Mouse (Mus musculus) neural tube, embryonic 12.5 days (tissue): ENCODE measurements around the gene Hadh. TPM values are rescaled to one million over a fixed set of nuclear protein-coding genes. Genes with fewer than 3 reads are reported as not detected.

Experiments
- ATAC-seq: fragments of 200-750 bp; cut with Nextera tagmentation; 2 replicates; pipeline ENCODE4 v1.8.0; 2017; ENCODE audit warnings: low read depth, mild to moderate bottlenecking, moderate TSS enrichment, moderate library complexity; ENCODE audit not compliant: low FRiP score
- H3K27ac ChIP-seq: fragments of 300-500 bp; sonication (generic); 2 replicates; pipeline ENCODE4 v1.5.1; 2016
- H3K27me3 ChIP-seq: fragments of 300-500 bp; sonication (generic); replicated peaks from 2 replicates; pipeline ENCODE4 v1.6.1; 2016; ENCODE audit warnings: mild to moderate bottlenecking
- H3K36me3 ChIP-seq: fragments of 300-500 bp; sonication (generic); 2 replicates; pipeline ENCODE4 v1.6.1; 2016; ENCODE audit warnings: mild to moderate bottlenecking
- H3K4me1 ChIP-seq: fragments of 300-500 bp; sonication (generic); 2 replicates; pipeline ENCODE4 v1.6.1; 2016
- H3K4me2 ChIP-seq: fragments of 300-500 bp; sonication (generic); replicated peaks from 2 replicates; pipeline ENCODE4 v1.6.1; 2016; ENCODE audit warnings: mild to moderate bottlenecking
- H3K4me3 ChIP-seq: fragments of 300-500 bp; sonication (generic); 2 replicates; pipeline ENCODE4 v1.5.1; 2016
- H3K9ac ChIP-seq: fragments of 300-500 bp; sonication (generic); 2 replicates; pipeline ENCODE4 v1.6.1; 2016; ENCODE audit warnings: mild to moderate bottlenecking
- H3K9me3 ChIP-seq: fragments of 300-500 bp; sonication (generic); 2 replicates; pipeline ENCODE4 v1.6.1; 2016; ENCODE audit warnings: mild to moderate bottlenecking
- WGBS: fragments of 180-500 bp; shearing (Covaris S2); methylation state at CpG from one replicate; pipeline ENCODE4 v1.1.7; 2016; 5-methylcytosine and 5-hydroxymethylcytosine counted together
- polyA plus RNA-seq: library from polyadenylated mRNA; unstranded; fragments of >200 nt; fragmentation: Nextera tagmentation; extraction: Ambion mirVana; gene quantifications from 2 replicates; pipeline ENCODE4 v1.2.1, GENCODE M21; 2016

The Hadh gene
- polyA plus RNA-seq, 1 experiment from 2014 or later, result 48.2 TPM

DNA sequence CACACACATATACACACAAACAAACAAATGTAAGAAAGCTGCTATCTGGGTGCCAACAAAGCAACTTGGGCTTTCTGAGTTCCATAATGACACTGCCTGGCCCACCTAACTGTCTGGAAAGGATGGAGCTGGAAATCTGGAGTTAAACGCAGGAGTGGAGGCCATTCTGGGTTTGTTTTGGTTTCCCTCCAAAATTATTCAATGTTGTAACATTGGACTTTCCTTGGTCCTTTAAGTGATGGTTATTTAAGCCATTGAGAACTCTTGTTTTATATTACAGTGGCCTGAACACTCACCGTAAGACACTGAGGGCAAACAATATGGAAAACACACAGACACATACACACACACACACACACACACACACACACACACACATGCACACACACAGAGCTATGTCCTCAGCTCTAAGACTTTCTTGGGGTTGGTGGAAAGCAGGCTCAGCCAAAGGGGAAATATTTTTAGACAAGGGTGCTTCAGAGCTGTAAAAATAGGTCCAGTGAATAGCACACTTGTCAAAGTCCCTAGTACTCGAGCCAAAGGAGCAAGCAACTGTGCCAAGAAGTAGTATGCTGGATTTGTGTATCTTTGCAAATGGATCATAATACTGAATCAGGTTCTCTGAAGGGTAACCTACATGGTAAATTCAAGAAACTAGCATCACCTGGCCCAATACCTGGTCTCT is 5.4 kb downstream of the Hadh start:
- Histone ChIP-seq H3K36me3 (no peaks in the 10 kb centered on the region), H3K9ac (no peak overlapping the region), H3K4me1 (peaks cover 10% of the 10 kb centered on the region; the same call in 1 of the 2 replicates), H3K4me2 (no peak overlapping the region), H3K4me3 (no peak overlapping the region), H3K27ac (no peak overlapping the region), H3K9me3 (no peaks in the 10 kb centered on the region), H3K27me3 (no peaks in the 10 kb centered on the region)
- 86% methylated on average over 3 of the region's 3 CpGs for WGBS
- ATAC-seq, result no peak

DNA sequence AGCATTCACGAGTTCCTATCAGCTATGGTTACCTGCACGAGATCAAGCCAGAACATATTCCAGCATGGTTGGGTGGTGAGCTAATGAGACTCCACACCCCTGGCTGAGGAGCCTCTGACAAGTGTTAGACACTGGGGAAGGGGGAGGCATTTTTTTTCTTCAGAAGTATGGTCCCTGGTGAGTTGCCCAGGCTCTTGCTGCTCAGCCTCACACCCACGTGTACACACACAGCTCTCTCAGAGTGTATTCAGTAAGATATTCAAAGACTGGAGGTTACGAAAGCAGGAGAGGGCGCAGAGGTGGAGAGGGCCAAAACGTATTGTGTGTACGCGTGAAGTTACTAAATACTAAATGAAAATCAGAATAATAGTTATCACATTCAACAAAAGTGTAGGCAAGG is 6.4 kb downstream of the Hadh start:
- 89% methylated on average over 8 of the region's 8 CpGs for WGBS

DNA sequence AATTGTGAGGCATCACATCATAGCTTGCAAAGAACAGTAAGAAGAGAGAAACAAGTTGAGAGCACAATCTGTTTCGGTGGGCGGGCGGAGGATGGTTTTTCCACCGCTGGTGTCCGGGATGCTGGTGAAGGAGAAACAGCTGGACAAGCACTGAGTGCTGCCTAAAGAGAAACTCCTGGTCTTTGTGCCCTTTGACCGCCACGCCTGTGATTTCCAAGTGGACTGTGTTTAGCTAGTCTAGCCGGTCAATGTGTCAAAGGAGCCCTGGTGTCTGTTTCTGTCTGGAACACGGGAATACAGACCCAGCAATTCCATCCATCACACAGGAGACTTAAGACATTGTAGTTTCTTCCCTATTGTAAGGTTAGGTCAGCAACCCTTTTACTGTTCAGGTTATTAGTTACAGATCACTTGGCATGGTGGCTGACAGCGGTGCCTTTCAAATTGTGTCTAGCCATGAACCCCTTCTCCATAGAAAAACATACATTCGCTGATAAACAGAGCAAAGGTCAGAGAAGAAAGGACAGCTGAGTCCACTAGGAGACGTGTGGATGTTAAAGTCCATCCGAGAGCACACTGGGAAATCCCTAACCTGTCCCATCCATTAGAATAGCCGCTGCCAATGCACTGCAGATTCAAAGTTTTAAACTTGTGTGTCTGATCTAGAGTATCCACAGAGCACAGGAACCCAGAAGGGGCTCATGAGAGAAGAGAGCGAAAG is 8.0 kb downstream of the Hadh start:
- no peak for ATAC-seq
- no peaks in the 10 kb centered on the region; the same call in 1 of the 2 replicates for H3K9me3 ChIP-seq
- H3K4me1 ChIP-seq, result no peaks in the 10 kb centered on the region
- H3K27me3 ChIP-seq, result no peaks in the 10 kb centered on the region
- H3K4me2 ChIP-seq, result no peak overlapping the region
- H3K36me3 ChIP-seq, result no peaks in the 10 kb centered on the region
- no peak overlapping the region for H3K4me3 ChIP-seq
- H3K27ac ChIP-seq, result no peak overlapping the region
- 45% methylated on average over 15 of the region's 15 CpGs for WGBS
- H3K9ac ChIP-seq, result no peak overlapping the region

More for the DNA sequence above, 6.4 kb downstream of the Hadh start:
- H3K4me1 ChIP-seq, result peaks cover 3% of the 10 kb centered on the region; the same call in 1 of the 2 replicates
- H3K9me3 ChIP-seq, result no peaks in the 10 kb centered on the region; the same call in 1 of the 2 replicates
- no peak overlapping the region for H3K4me2 ChIP-seq
- H3K4me3 ChIP-seq, result no peak overlapping the region
- no peak for ATAC-seq
- H3K9ac ChIP-seq, result no peak overlapping the region
- H3K27me3 ChIP-seq, result no peaks in the 10 kb centered on the region
- no peak overlapping the region for H3K27ac ChIP-seq
- no peaks in the 10 kb centered on the region for H3K36me3 ChIP-seq

DNA sequence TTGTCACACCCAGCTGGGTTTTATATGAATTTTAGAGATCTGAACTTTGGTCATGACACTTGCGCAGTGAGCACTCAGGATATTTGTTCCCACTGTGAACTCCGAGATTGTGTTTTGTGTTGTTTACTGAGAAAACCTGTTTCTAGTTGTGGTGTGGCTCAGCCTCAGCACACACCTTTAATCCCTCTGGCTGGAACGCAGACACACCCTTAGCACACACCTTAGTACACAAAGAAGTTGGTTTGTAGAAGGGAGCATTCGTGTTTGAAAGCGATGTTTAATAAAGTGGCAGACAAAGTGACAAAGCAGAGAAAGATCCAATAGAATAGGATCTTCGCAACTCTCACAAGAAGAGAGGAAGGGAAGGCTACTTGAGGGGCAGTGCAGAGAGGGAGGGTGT is 11.5 kb downstream of the Hadh start:
- H3K9me3 ChIP-seq, result no peaks in the 10 kb centered on the region; the same call in 1 of the 2 replicates
- H3K4me2 ChIP-seq, result no peak overlapping the region
- WGBS, result 95% methylated on average over 6 of the region's 6 CpGs
- no peaks in the 10 kb centered on the region for H3K4me1 ChIP-seq
- H3K9ac ChIP-seq, result no peak overlapping the region
- H3K4me3 ChIP-seq, result no peak overlapping the region
- H3K36me3 ChIP-seq, result no peaks in the 10 kb centered on the region
- no peaks in the 10 kb centered on the region for H3K27me3 ChIP-seq
- H3K27ac ChIP-seq, result no peak overlapping the region
- no peak for ATAC-seq

- H3K9me3 ChIP-seq, result no peaks in the 10 kb centered on the region; the same call in 1 of the 2 replicates
- H3K27me3 ChIP-seq, result no peaks in the 10 kb centered on the region
- H3K9ac ChIP-seq, result no peak overlapping the region
- no peak overlapping the region for H3K4me3 ChIP-seq
- 90% methylated on average over 9 of the region's 9 CpGs for WGBS
- H3K4me2 ChIP-seq, result no peak overlapping the region
- H3K4me1 ChIP-seq, result no peaks in the 10 kb centered on the region
- H3K27ac ChIP-seq, result no peak overlapping the region
- no peak for ATAC-seq
- H3K36me3 ChIP-seq, result no peaks in the 10 kb centered on the region
Observed at GRCm38 (mm10) chr3:131259392-131259965, 12.4 kb downstream of the Hadh start.

DNA sequence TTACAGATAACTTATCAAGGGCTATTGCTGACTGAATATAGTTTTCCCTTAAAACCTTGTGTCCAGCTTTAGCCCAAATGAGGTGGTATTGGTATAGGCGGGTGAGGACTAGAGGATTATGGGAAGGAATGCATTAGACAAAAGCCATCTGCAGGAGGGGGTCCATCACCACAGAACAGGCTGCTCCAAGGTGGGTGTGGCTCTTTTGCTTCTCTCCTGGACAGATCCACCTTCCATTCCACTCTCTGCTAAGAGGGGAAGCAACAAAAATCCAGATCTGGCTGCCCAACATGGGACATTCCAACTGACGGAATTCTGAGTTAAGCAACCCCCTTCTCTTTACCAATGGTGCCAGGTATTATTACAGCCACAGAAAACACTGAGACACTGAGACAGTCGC is 13.0 kb downstream of the Hadh start:
- no peak overlapping the region for H3K27ac ChIP-seq
- ATAC-seq, result no peak
- no peaks in the 10 kb centered on the region for H3K27me3 ChIP-seq
- 92% methylated on average over 3 of the region's 3 CpGs for WGBS
- H3K9me3 ChIP-seq, result no peaks in the 10 kb centered on the region; the same call in 1 of the 2 replicates
- H3K9ac ChIP-seq, result no peak overlapping the region
- H3K36me3 ChIP-seq, result no peaks in the 10 kb centered on the region
- H3K4me3 ChIP-seq, result no peak overlapping the region
- no peaks in the 10 kb centered on the region for H3K4me1 ChIP-seq
- no peak overlapping the region for H3K4me2 ChIP-seq

DNA sequence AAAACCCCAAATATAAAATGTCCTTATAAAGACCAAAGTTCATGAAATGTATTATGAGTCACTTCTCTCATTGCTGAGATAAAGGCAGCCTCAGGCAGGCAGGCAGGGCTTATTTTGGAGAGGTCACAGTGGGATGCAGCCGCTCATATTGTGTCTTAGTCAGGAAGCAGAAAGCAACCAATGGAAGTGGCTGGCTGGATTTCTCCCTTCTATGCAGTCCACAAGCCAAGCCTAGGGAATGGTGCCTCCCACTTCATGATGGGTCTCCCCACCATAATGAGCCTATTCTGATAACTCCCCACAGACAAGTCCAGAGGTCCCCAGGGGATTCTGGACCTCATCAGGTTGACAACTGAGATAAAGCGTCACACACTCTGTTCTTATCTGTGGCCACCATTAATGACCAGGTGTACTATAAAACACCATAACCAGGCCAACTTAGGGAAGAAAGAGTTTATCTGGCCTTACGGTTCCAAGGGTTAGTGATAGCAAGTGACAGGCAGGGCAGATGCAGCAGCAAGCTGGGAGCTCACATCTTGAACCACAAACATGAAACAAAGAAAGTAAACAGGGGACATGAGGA is 16.4 kb downstream of the Hadh start:
- no peak for ATAC-seq
- H3K4me3 ChIP-seq, result no peak overlapping the region
- H3K27ac ChIP-seq, result no peak overlapping the region
- H3K36me3 ChIP-seq, result no peaks in the 10 kb centered on the region
- H3K4me1 ChIP-seq, result no peaks in the 10 kb centered on the region
- no peak overlapping the region for H3K4me2 ChIP-seq
- no peaks in the 10 kb centered on the region for H3K9me3 ChIP-seq
- 97% methylated on average over 3 of the region's 3 CpGs for WGBS
- H3K27me3 ChIP-seq, result no peaks in the 10 kb centered on the region
- H3K9ac ChIP-seq, result no peak overlapping the region

- Histone ChIP-seq H3K4me1 (no peaks in the 10 kb centered on the region), H3K4me2 (no peak overlapping the region), H3K27me3 (no peaks in the 10 kb centered on the region), H3K9ac (no peak overlapping the region), H3K4me3 (no peak overlapping the region), H3K36me3 (no peaks in the 10 kb centered on the region), H3K9me3 (no peaks in the 10 kb centered on the region), H3K27ac (no peak overlapping the region)
- no peak for ATAC-seq
- WGBS, result 94% methylated on average over 4 of the region's 4 CpGs
Observed at GRCm38 (mm10) chr3:131254991-131255390, 16.9 kb downstream of the Hadh start.

- WGBS, result 91% methylated on average over 7 of the region's 7 CpGs
- H3K4me3 ChIP-seq, result no peak overlapping the region
- H3K27me3 ChIP-seq, result no peaks in the 10 kb centered on the region
- no peak overlapping the region for H3K4me2 ChIP-seq
- no peak overlapping the region for H3K27ac ChIP-seq
- H3K4me1 ChIP-seq, result no peaks in the 10 kb centered on the region
- no peak overlapping the region for H3K9ac ChIP-seq
- H3K9me3 ChIP-seq, result no peaks in the 10 kb centered on the region
- no peak for ATAC-seq
- peaks cover 12% of the 10 kb centered on the region; the same call in 1 of the 2 replicates for H3K36me3 ChIP-seq
Observed at GRCm38 (mm10) chr3:131251601-131252000, 20.3 kb downstream of the Hadh start.

DNA sequence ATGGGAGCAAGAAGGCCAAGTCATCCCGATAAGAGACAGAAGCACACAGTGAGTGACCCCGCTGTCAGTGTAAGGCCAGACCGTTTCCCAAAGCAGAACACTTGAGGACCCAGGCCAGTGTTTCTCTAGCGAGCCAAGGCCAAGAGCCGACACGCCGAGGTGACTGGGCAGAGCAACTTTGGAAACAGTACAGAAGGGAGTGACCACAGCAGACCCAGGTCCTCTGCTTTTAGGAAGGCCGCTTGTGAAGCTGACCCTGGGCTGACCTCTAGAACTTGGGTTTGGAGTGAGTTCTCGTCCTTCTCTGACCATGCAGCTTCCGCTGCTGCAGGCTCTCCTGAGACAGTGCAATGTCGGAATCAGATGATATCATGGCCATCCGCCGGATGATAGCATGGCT is 20.9 kb downstream of the Hadh start:
- Histone ChIP-seq H3K4me1 (no peaks in the 10 kb centered on the region), H3K9ac (no peak overlapping the region), H3K9me3 (no peaks in the 10 kb centered on the region), H3K4me3 (no peak overlapping the region), H3K27ac (no peak overlapping the region), H3K4me2 (no peak overlapping the region), H3K27me3 (no peaks in the 10 kb centered on the region), H3K36me3 (peaks cover 12% of the 10 kb centered on the region; the same call in 1 of the 2 replicates)
- ATAC-seq, result no peak
- WGBS, result 88% methylated on average over 13 of the region's 13 CpGs

- H3K9me3 ChIP-seq, result no peaks in the 10 kb centered on the region
- H3K4me1 ChIP-seq, result no peaks in the 10 kb centered on the region
- H3K27me3 ChIP-seq, result no peaks in the 10 kb centered on the region
- peaks cover 12% of the 10 kb centered on the region; the same call in 1 of the 2 replicates for H3K36me3 ChIP-seq
- H3K4me3 ChIP-seq, result no peak overlapping the region
- H3K27ac ChIP-seq, result no peak overlapping the region
- H3K9ac ChIP-seq, result no peak overlapping the region
- no peak for ATAC-seq
- no peak overlapping the region for H3K4me2 ChIP-seq
- 93% methylated on average over 2 of the region's 2 CpGs for WGBS
Observed at GRCm38 (mm10) chr3:131250283-131250682, 21.6 kb downstream of the Hadh start.

- Histone ChIP-seq H3K4me1 (no peaks in the 10 kb centered on the region), H3K36me3 (peaks cover 12% of the 10 kb centered on the region; the same call in 1 of the 2 replicates), H3K27ac (no peak overlapping the region), H3K4me2 (no peak overlapping the region), H3K4me3 (no peak overlapping the region), H3K9ac (no peak overlapping the region), H3K9me3 (no peaks in the 10 kb centered on the region), H3K27me3 (no peaks in the 10 kb centered on the region)
- 89% methylated on average over 10 of the region's 10 CpGs for WGBS
- ATAC-seq, result no peak
Observed at GRCm38 (mm10) chr3:131248444-131248843, 23.5 kb downstream of the Hadh start.
